9 mouse cellular contexts compared by ENCODE assay signal in the genomic region with DNA sequence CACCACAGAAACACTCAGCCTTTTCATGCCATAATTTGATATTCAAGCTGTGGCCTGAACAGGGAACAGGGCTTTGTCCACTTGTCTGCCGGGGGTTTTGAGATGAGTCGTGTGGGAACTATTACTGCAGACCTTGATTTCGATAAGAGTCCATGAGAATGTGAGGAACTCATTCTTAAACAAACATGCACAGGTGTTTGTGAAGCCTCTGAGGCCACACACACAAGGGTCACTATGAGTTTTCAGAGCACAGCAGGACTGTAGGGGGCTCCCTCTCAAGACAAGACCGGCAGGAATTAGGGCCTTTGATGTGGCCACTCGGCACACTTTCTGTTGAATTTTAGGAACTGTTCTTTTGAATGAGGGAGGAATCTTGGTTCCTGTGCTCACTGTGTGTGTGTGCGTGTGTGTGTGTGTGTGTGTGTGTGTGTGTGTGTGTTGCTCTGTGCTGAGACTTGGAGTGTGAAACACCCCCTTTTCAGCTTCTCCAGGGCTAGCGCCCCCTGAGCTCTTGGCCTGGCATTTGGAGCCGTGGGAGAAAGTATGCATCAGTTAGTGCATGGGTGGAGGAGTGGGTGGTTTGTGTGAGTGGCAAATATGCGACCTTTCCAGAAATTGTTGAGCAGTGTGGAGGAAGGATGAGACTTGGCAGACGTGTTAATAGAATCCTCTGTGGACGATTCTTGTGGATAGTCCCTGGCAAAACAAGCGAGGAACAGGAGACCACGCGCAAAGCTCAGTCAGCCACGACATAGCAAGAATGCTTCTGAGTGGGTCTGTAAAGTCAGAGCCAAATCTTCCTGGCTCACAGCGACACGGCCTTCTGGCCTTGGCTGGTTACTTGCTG. TPM values are rescaled to one million over a fixed set of nuclear protein-coding genes. Genes with fewer than 3 reads are reported as not detected.
DNase-seq lines count a peak whose midpoint lies in the region; ATAC-seq lines count a peak whose summit lies in the region.
"Had no signal": no experiment of that assay in that cellular context is flagged by ENCODE, and none has a peak within 500 bp of the region (broad histone marks: within the 10 kb centered on the region; RNA-seq: fewer than 3 reads in every experiment).

No protein-coding gene starts in this region.

- no peaks in the 10 kb centered on the region for H3K9me3 ChIP-seq in heart, embryonic 13.5 days

- peaks cover 42% of the 10 kb centered on the region for H3K36me3 ChIP-seq in heart, embryonic 13.5 days

- no peak overlapping the region for H3K4me2 ChIP-seq in heart, embryonic 13.5 days

- intact Hi-C loops in left cerebral cortex, postnatal 25 days (cut with DNase I), result loop anchor here (1.0 kb wide), 1 partner anchor 35 kb away; the partner anchor contains the start of gene Mgat3

- 0 out of 2 replicates have a peak overlapping the region, but pooled peaks have one; percentile 1 for H3K9ac ChIP-seq in heart, embryonic 13.5 days

- ATAC-seq in heart, embryonic 13.5 days (ENCODE audit: extremely low read depth, insufficient number of reproducible peaks, low FRiP score, low TSS enrichment), result no peak

- WGBS in heart, embryonic 13.5 days, result 62% methylated on average over 17 of the region's 17 CpGs

- H3K4me3 ChIP-seq in heart, embryonic 13.5 days, result no peak overlapping the region

- DNase-seq in heart, adult 9 months (ENCODE audit: low spot score in 2 of 2), result no peak
- DNase-seq in 416B (ENCODE audit: low read depth), result peak; percentile 34
- DNase-seq in fibroblast of lung, adult 2 months (ENCODE audit: low read depth), result peak; percentile 39
- peak; percentile 68 to 95 for DNase-seq in left cerebral cortex, postnatal 25 days (ENCODE audit: low spot score in 2 of 2)
- DNase-seq in thymus, postnatal 4 days, result no peak
- no peak for DNase-seq in lung, postnatal 25 days (ENCODE audit: low spot score)
- DNase-seq in urinary bladder, postnatal 25 days (ENCODE audit: low spot score), result no peak
- DNase-seq: gastrocnemius, postnatal 10 days had no signal

- H3K27me3 ChIP-seq in heart, embryonic 13.5 days (replicated peaks), result no peaks in the 10 kb centered on the region

- H3K27ac ChIP-seq in heart, embryonic 13.5 days (replicated peaks), result peak overlapping the region; percentile 20

- peaks cover 64% of the 10 kb centered on the region for H3K4me1 ChIP-seq in heart, embryonic 13.5 days

RNA-seq across cellular contexts. Expression of gene Tab1, which starts 5.2 kb away (rescaled TPM):
- polyA plus RNA-seq in heart, embryonic 13.5 days (2015; fragmentation: Nextera tagmentation; extraction: Ambion mirVana), result 29.4 and 31.1 TPM in 2 replicates
- 10 to 100 TPM; 22.3 to 28.6 TPM for total RNA-seq in left cerebral cortex, postnatal 25 days (2021)

RNA-seq across cellular contexts. Expression of gene Mgat3, which starts 35.4 kb away (rescaled TPM):
- 1.2 and 1.3 TPM in 2 replicates for polyA plus RNA-seq in heart, embryonic 13.5 days (2015; fragmentation: Nextera tagmentation; extraction: Ambion mirVana)
- total RNA-seq in left cerebral cortex, postnatal 25 days (2021), result 100 to 1,000 TPM; 119 to 121 TPM

RNA-seq across cellular contexts. Expression of gene Rpl3, which starts 46.5 kb away (rescaled TPM):
- polyA plus RNA-seq in heart, embryonic 13.5 days (2015; fragmentation: Nextera tagmentation; extraction: Ambion mirVana), result 603 and 677 TPM in 2 replicates
- total RNA-seq in left cerebral cortex, postnatal 25 days (2021), result 100 to 1,000 TPM; 457 to 461 TPM

RNA-seq across cellular contexts. Expression of gene Syngr1, which starts 47.0 kb away (rescaled TPM):
- polyA plus RNA-seq in heart, embryonic 13.5 days (2015; fragmentation: Nextera tagmentation; extraction: Ambion mirVana), result 27.3 and 30.7 TPM in 2 replicates
- total RNA-seq in left cerebral cortex, postnatal 25 days (2021), result 100 to 1,000 TPM; 463 to 509 TPM

Comparison
In these comparisons a context has a peak if more than half of its experiments do, and no peak if none do; other contexts are left out.
1. DNase-seq: peak in 416B (single experiment), fibroblast of lung, adult 2 months (single experiment) and left cerebral cortex, postnatal 25 days (2 of 2); none in heart, adult 9 months (0 of 2), thymus, postnatal 4 days (single experiment), lung, postnatal 25 days (single experiment) and urinary bladder, postnatal 25 days (single experiment).